Mouse (Mus musculus) left cerebral cortex, adult 18-20 months (tissue): Measurements from ENCODE around the gene Ovca2. TPM values are rescaled to one million over a fixed set of nuclear protein-coding genes. Genes with fewer than 3 reads are reported as not detected.

Source experiments
- DNase-seq, 2 experiments: peaks; one replicate each; pipeline ENCODE4 v3.0.0; 2021 to 2022; ENCODE audit warnings: low spot score in 2 of 2, mixed read lengths in 1 of 2
- total RNA-seq, 2 experiments: library from RNA; stranded (reverse); gene quantifications; 2 replicates each; pipeline ENCODE4 v1.2.3; 2021

Gene Ovca2
- total RNA-seq, 2 experiments from 2014 or later = 9.2 to 12.0 TPM

GRCm38 (mm10) chr11:75156416-75156815 lies 22.2 kb downstream of the Ovca2 start:
- DNase-seq = no peak

DNA sequence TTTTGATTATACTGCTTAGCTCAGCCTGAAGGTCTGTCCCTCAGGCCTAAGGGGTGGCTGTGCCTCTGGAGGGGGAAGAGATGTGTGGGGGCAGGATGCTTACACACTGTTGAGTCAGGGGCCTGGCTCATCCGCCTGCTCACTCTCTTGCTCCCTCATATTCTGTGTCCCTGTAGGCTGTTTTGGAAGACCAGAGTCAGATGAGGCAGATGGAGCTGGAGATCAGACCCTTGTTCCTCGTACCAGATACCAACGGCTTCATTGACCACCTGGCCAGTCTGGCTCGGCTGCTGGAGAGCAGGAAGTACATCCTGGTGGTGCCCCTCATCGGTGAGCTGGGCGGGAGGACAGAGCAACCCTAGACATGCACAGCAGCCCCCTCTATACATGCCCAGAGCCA lies 22.6 kb downstream of the Ovca2 start:
- DNase-seq = no peak

- no peak for DNase-seq
These were observed 24.5 kb downstream of the Ovca2 start for GRCm38 (mm10) chr11:75154053-75154585.

DNA sequence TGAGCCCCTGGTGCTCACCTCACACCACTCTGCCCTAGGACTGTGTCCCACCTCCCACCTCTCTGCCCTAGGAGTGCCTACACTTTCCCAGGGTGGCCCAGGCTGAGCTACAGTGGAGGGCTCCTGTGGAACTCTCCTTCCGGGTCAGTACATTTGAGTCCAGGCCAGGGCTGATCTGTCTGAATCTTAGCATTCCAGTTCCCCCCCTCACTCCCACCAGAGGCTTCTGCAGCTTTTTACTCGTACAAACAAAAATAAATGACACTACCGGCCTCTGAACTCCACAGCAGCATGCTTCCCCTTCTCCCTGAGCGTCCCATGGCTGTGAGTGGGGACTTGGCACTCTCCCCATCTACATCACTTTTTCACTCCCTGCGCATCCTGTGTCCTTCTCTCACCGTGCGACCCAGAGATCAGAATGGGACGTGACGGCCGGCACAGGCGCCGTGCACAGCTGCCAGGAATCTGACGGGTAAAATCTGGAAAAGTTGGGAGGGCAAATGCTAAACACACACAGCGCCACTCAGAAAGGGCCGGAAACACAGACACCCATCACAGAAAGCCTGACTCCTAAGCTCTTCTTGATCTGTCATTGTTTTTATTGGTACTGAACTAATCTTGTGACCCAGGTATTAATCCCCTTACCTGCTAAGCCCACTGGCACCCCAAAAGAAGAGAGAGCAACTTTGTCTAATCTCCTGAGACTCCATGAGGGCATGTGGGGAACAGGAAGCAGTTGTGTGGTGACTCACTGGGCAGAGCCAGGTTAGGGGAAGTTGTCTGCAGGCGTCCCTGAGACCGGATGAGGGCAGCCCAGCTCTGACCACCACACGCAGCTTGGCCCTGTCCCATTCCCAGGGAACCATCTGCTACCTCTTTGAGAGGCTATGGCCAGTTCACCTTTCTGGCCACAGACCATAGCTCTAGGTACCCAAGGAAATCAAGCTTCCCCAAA lies 25.8 kb downstream of the Ovca2 start:
- DNase-seq = no peak

DNA sequence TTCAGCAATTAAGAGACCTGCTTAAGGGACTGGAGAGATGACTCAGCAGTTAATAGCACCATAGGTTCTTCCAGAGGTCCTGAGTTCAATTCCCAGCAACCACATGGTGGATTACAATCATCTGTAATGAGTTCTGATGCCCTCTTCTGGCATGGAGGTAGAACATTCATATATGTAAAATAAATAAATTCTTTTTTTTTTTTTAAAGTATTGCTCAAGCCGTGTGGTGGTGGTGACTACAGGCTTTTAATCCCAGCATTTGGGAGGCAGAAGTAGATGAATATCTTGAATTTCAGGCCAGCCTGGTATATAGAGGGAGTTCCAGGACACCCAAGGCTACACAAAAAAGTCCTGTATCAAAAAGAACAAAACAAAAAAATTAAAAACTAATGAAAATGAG lies 28.3 kb downstream of the Ovca2 start:
- DNase-seq = no peak

- no peak for DNase-seq
These were observed 30.2 kb downstream of the Ovca2 start for GRCm38 (mm10) chr11:75148332-75149035.

- no peak for DNase-seq
These were observed 30.8 kb downstream of the Ovca2 start for GRCm38 (mm10) chr11:75147846-75148168.

GRCm38 (mm10) chr11:75147106-75147845 lies 31.4 kb downstream of the Ovca2 start:
- DNase-seq = no peak

GRCm38 (mm10) chr11:75145841-75146240 lies 32.8 kb downstream of the Ovca2 start:
- DNase-seq = no peak

DNA sequence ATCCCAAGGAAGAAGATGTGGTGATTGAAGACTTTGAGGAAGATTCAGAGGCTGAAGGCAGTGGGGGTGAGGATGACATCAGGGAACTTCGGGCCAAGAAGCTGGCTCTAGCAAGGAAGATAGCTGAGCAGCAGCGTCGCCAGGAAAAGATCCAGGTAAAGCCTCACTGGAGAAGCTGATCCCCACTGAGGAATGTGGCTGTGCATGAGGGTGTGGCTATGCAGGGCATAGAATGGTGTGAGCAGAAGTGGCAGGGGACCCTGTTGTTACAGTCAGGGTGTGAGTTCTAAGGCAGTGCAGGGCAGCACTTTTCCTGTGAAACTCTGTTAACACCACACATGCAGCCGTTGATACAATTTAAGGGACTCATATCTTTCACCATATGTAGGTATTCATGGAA lies 35.9 kb downstream of the Ovca2 start:
- no peak for DNase-seq

- DNase-seq = no peak
These were observed 36.7 kb downstream of the Ovca2 start for GRCm38 (mm10) chr11:75141913-75142312.

GRCm38 (mm10) chr11:75141038-75141437 lies 37.6 kb downstream of the Ovca2 start:
- no peak for DNase-seq

GRCm38 (mm10) chr11:75140431-75140830 lies 38.2 kb downstream of the Ovca2 start:
- no peak for DNase-seq

DNA sequence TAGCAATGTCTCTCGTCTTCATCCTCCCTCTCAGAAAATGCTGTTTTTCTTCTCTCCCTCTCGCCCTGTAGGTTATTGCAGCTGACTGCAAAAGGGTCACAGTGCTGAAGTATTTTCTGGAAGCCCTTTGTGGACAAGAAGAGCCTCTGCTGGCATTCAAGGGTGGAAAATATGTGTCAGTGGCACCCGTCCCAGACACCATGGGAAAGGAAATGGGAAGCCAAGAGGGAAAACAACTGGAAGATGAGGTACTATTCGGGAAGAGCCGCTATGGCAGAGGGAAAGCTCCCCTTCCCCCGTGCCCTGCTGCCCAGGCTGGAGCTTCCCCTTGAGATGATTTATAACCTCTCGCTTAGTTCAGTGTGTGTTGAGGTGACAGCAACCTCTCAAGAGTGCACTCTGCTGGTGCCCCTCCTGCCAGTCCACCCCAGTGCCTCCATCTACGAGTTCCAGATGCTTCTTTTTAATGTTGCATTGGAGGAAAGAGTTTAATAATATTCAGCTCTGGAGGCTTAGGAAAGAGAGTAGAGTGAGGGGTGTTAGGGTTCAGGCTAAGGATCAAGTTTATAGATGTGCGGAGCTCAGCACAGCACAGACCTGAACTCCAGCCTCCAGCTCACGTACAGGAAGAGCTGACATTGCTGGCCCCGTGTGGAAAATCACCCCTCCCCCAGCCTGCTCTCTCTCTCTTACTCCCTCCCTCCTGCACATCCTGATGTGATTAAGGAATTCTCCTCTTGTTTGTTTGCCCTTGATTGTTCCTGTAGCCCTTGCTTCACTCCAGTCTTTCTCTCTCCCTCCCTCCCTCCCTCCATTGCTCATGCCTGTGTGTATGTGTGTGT lies 39.3 kb downstream of the Ovca2 start:
- no peak for DNase-seq

DNA sequence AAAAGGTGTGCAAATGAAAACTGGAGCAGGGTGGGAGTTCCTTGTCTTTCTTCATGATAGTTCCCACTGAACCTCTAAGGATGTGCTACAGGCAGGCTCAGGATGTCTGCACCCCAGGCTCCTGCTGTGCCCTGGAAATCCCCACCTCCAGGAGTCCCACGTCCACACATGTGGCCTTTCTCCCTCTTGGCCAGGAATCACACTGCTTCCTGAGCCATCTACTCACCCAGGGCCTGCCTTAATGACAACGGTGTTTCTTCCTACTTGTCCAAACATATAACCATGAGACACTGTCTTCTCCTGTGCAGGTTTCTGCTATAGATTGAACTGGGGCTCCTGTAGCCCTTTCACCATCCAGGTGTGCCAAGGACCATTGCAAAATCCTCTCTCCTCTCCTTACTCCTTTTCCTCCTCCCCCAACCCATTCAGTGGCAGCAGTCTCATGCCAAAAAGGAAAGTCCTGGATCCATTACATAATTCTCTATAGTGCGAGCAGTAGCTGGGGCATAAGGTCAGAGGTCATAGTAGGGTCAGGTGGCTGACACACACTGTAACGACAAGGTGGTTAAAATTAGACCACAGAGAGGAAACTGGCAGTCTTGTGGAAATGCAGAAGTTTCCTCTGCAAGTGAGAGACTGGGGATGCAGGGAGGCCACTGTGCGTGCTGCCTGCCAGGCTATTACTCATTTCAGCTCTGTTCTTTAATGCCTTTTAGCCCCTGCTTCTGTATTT lies 41.8 kb downstream of the Ovca2 start:
- DNase-seq = no peak

DNA sequence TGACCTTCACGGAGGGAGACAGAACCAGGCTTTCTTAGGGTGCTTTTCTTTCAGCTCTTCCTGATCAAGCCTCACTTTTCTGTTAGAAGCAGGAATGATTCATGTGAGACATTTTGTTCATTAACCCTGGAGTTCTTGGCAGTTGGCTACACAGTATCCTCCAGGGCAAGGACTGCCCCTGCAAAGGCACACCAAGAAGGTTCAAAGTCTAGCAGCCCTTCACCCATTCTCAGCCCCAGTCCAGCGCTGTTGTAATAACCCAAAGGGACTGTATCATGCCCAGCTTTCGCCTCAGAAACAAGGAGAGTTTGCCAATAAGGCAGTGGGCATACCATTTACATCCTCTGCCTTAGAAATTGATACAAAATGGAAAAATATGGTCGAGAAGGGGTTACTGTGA lies 43.3 kb downstream of the Ovca2 start:
- no peak for DNase-seq

DNA sequence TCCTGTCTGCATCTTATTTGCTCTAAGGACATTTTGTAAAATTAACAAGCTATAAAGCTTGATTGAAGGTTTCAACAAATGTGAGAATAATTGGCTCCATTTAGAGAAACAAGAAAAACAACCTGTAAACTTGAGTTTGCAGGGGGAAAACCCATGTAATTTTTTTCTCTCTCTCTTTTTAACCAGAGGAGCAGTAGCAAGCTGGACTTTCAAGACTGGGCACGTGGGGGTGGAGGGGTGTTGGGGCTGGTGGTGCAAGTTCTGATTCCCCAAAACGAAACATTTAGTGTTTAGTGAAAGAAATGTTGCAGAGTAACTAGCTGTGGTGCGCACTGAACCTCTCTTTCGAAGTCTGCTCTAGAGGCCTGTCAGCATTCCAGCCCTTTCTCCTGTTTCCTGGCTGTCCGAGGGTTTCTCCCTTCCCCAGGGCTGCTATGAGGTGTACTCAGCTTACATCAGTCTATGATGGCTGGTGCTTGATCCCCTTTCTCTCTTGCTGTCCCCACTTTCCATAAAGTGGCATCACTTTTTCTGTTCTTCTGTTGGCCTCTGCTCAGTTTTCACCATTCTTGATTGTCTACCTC lies 44.1 kb downstream of the Ovca2 start:
- no peak for DNase-seq

DNA sequence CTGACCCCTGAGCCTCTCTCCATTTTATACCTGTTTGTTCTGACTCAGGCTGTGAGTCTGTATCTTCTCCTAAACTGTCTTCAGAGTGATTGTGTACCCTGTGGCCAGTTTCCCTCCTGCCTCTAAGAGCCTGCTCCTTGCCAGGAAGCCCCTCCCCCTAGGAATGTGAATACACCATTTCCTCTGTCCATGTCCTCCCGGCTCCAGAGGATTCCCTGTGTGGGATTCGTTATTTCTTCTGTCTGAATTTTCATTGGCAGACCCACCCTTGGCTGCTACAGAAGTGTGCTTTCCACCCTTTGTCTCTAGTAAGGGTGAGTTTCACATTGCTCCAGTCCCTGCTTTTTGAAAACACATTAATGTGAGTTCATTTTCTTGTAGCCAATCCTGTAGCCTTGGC lies 44.7 kb downstream of the Ovca2 start:
- DNase-seq = no peak

GRCm38 (mm10) chr11:75133391-75133790 lies 45.2 kb downstream of the Ovca2 start:
- DNase-seq = no peak

DNA sequence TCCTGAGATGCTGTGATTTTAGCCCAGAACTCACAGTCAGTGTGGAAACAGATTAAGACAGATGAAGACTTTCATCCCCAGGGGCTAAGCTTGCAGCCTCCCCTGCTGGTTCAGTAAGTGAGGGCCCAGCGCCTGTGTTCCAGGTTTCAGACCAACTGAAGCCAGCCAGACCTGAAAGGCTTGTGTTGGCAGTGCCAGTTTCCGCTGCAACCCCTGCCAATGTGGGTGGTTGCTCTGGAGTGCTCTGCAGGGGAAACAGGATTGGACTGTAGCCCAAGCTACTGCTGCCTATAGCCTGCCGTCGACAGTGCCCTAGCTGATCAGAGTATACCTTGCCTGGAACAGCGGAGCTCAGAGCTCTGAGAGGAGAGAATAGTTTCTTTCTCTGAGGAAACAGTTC lies 46.4 kb downstream of the Ovca2 start:
- DNase-seq = peak; percentile 53 to 69
